Mouse (Mus musculus): ENCODE results near the gene Hils1. TPM values are rescaled to one million over a fixed set of nuclear protein-coding genes. Genes with fewer than 3 reads are reported as not detected.

The Hils1 gene
- polyA plus RNA-seq, 1 experiment from 2014 or later = not detected

DNA sequence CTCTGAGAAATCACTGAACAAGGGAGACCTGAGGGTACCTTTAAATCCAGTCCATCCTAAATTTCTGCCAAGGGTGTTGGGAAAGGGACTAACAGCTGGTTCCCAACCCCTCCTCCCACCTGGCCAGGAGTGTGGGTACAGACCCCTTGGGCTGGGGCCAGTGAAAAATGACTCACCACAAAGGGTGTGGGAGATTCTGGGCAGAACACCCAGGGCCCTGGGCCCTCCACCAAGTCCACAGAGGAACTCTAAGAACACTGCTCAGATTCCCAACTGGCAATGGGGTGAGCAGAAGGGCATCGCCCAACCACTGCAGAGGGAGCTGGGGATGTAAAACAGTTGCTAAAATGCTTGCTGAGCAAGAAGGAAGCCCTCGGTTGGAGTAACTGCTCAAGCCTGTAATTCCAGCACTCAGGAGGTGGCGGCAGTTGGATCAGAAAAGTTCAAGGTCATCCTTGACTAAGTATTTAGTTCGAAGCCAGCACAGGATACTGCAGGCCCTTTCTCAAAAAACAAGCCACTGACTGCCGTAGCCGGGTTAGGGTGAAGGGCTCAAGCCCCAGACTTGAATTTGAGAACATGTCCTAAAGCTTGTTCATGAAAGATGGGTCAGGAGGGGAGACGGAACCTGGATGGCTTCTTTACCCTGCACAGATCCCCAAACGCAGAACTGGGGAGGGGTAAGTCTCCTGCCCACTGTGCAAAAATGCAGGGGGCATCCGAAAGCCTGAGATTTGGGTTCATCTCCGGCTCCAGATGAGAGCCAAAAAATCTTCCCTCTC is 21.6 kb downstream of the Hils1 start:
- no peaks in the 10 kb centered on the region for H3K27me3 ChIP-seq (ENCODE audit: control insufficient read depth, insufficient read depth, low read depth, low read length)
- peak overlapping the region; percentile 96 for H3K4me2 ChIP-seq (ENCODE audit: low read depth, low read length)
- H3K9ac ChIP-seq (ENCODE audit: low read length) = peak overlapping the region; percentile 70
- peak overlapping the region; percentile 89 for H3K4me3 ChIP-seq (ENCODE audit: low read length)
- H3K4me1 ChIP-seq (replicated peaks; ENCODE audit: control insufficient read depth, insufficient read depth, low read length) = peaks cover 40% of the 10 kb centered on the region
- H3K9me3 ChIP-seq (ENCODE audit: control insufficient read depth, low read length) = no peaks in the 10 kb centered on the region
- no peak for ATAC-seq (ENCODE audit: low read depth)
- no peaks in the 10 kb centered on the region for H3K36me3 ChIP-seq (ENCODE audit: control insufficient read depth, insufficient read depth, low read length)
- 14% methylated on average over 10 of the region's 10 CpGs for WGBS
- H3K27ac ChIP-seq (ENCODE audit: low read length) = peak overlapping the region; percentile 95

GRCm38 (mm10) chr11:94989562-94990017 is 22.2 kb downstream of the Hils1 start:
- H3K4me2 ChIP-seq (ENCODE audit: low read depth, low read length) = peak overlapping the region; percentile 96
- peaks cover 47% of the 10 kb centered on the region for H3K4me1 ChIP-seq (replicated peaks; ENCODE audit: control insufficient read depth, insufficient read depth, low read length)
- peak overlapping the region; percentile 95 for H3K27ac ChIP-seq (ENCODE audit: low read length)
- peak overlapping the region; percentile 89 for H3K4me3 ChIP-seq (ENCODE audit: low read length)
- peak; percentile 77 for ATAC-seq (ENCODE audit: low read depth)
- WGBS = 1% methylated on average over 12 of the region's 12 CpGs
- no peaks in the 10 kb centered on the region for H3K36me3 ChIP-seq (ENCODE audit: control insufficient read depth, insufficient read depth, low read length)
- H3K27me3 ChIP-seq (ENCODE audit: control insufficient read depth, insufficient read depth, low read depth, low read length) = no peaks in the 10 kb centered on the region
- no peaks in the 10 kb centered on the region for H3K9me3 ChIP-seq (ENCODE audit: control insufficient read depth, low read length)
- peak overlapping the region; percentile 93 for H3K9ac ChIP-seq (ENCODE audit: low read length)

DNA sequence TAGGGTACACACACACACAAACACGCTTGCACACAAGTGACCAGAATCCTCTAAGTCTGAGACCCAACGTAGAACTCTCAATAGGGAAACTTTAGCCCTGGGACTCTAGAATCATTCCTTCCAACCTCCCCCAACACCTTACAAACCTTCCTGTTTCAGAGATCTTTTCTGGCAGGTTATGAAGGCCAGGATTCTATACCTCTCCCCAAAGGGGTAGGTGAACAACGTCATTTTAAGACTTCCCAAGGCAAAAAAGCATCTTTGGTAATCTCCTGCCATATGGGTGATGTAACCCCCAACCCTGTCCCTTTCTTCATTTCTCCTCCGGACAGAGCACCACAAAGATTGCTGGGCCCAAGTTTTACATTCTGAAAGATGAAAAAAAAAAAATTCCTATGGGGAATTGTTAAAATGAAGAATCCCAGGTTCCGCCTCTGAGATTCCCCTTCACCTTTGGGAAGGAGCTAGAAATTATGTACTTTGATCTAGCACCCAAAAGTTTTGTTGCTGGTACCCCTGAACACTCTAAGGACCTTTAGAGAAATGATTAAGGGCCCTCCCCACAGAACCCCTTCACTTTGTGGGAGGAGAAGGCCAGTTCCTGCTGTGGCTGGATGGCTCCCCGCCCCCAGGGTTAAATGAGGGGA is 22.8 kb downstream of the Hils1 start:
- WGBS = 43% methylated on average over 6 of the region's 6 CpGs
- H3K9ac ChIP-seq (ENCODE audit: low read length) = peak overlapping the region; percentile 93
- no peaks in the 10 kb centered on the region for H3K36me3 ChIP-seq (ENCODE audit: control insufficient read depth, insufficient read depth, low read length)
- peak overlapping the region; percentile 94 for H3K27ac ChIP-seq (ENCODE audit: low read length)
- H3K4me3 ChIP-seq (ENCODE audit: low read length) = peak overlapping the region; percentile 89
- no peaks in the 10 kb centered on the region for H3K9me3 ChIP-seq (ENCODE audit: control insufficient read depth, low read length)
- ATAC-seq (ENCODE audit: low read depth) = no peak
- H3K4me1 ChIP-seq (replicated peaks; ENCODE audit: control insufficient read depth, insufficient read depth, low read length) = peaks cover 53% of the 10 kb centered on the region
- no peaks in the 10 kb centered on the region for H3K27me3 ChIP-seq (ENCODE audit: control insufficient read depth, insufficient read depth, low read depth, low read length)
- peak overlapping the region; percentile 96 for H3K4me2 ChIP-seq (ENCODE audit: low read depth, low read length)

DNA sequence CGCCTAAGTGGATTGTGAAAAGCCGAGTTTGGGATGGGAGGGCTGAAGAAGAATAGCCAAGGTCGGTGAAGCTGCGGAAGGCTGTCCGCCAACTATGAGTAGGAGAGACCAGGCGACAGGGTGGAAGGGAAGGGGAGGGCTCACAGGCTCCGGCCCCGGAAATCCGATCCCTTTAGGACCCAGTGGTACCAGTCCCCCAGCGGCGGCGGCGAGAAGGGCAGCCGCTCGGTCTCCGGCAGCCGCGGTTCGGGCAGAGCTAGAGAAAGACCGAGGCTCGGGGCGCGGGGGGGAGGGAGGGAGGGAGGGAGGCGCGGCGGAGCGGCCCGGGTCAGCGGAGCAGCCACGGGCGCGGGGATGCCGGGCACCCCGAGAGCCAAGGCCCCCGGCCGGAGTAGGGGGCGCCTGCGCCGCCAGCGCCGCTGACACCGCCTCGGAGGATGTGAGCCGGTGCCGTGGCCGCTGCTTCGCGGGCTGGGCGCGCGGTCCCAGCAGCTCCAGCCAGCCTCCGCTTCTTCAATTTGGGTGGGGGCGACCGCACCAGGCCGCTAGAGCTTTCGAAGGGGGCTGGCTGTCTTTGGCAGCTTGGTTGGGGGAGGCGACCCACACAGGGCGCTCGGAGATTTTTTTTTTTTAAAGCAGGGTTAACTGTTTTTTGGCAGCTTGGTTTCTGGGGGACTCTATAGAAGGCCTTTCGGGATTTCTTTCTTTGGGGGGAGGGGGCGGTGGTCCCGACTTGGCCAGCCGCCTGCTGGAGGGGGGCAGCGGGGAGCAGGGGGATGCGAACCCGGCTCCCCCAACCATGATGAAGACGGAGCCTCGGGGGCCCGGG is 23.6 kb downstream of the Hils1 start, which contains the start of gene Ppp1r9b:
Ppp1r9b (plus strand) TSS at position 287 of the 829 bp plus-strand sequence.
- H3K4me2 ChIP-seq (ENCODE audit: low read depth, low read length) = peak within 1 kb of the TSS; percentile 96
- no peaks in the 10 kb centered on the region for H3K9me3 ChIP-seq (ENCODE audit: control insufficient read depth, low read length)
- H3K27me3 ChIP-seq (ENCODE audit: control insufficient read depth, insufficient read depth, low read depth, low read length) = no peaks in the 10 kb centered on the region
- WGBS = under 1% methylated on average over 37 of the region's 69 CpGs
- peaks cover 60% of the 10 kb centered on the region for H3K4me1 ChIP-seq (replicated peaks; ENCODE audit: control insufficient read depth, insufficient read depth, low read length)
- no peaks in the 10 kb centered on the region for H3K36me3 ChIP-seq (ENCODE audit: control insufficient read depth, insufficient read depth, low read length)
- ATAC-seq (ENCODE audit: low read depth) = peak; percentile 83
- peak within 1 kb of the TSS; percentile 89 for H3K4me3 ChIP-seq (ENCODE audit: low read length)
- peak within 1 kb of the TSS; percentile 93 for H3K9ac ChIP-seq (ENCODE audit: low read length)
- H3K27ac ChIP-seq (ENCODE audit: low read length) = peak within 1 kb of the TSS; percentile 94

DNA sequence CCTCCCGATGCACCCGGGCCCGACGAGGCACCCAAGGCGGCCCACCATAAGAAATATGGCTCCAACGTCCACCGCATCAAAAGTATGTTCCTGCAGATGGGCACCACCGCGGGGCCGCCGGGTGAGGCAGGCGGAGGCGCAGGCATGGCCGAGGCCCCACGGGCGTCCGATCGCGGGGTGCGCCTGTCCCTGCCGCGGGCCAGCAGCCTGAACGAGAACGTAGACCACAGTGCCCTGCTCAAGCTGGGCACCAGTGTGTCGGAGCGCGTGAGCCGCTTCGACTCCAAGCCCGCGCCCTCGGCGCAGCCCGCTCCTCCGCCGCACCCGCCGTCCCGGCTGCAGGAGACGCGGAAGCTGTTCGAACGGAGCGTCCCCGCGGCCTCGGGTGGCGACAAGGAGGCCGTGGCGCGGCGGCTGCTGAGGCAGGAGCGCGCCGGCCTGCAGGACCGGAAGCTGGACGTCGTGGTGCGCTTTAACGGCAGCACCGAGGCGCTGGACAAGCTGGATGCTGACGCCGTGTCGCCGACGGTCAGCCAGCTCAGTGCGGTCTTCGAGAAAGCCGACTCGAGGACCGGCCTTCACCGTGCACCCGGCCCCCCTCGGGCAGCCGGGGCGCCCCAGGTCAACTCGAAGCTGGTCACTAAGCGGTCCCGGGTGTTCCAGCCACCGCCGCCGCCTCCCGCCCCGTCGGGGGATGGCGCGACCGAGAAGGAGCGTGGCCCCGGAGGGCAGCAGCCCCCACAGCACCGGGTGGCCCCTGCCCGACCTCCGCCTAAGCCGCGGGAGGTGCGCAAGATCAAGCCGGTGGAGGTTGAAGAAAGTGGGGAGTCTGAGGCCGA is 24.5 kb downstream of the Hils1 start:
- Histone ChIP-seq H3K27me3 (ENCODE audit: control insufficient read depth, insufficient read depth, low read depth, low read length) (no peaks in the 10 kb centered on the region), H3K4me1 (replicated peaks; ENCODE audit: control insufficient read depth, insufficient read depth, low read length) (peaks cover 61% of the 10 kb centered on the region), H3K36me3 (ENCODE audit: control insufficient read depth, insufficient read depth, low read length) (peaks cover 7% of the 10 kb centered on the region), H3K9me3 (ENCODE audit: control insufficient read depth, low read length) (no peaks in the 10 kb centered on the region), H3K4me2 (ENCODE audit: low read depth, low read length) (peak overlapping the region; percentile 96), H3K9ac (ENCODE audit: low read length) (peak overlapping the region; percentile 93), H3K27ac (ENCODE audit: low read length) (peak overlapping the region; percentile 94), H3K4me3 (ENCODE audit: low read length) (peak overlapping the region; percentile 89)
- ATAC-seq (ENCODE audit: low read depth) = no peak
- 0% methylated on average over 99 of the region's 99 CpGs for WGBS

DNA sequence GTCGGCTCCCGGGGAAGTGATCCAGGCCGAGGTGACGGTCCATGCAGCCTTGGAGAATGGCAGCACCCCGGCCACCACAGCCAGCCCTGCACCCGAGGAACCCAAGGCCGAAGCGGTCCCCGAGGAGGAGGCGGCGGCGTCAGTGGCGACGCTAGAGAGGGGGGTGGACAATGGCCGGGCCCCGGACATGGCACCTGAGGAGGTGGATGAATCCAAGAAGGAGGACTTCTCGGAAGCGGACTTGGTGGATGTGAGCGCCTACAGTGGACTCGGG is 25.0 kb downstream of the Hils1 start:
- peak overlapping the region; percentile 45 for H3K27ac ChIP-seq (ENCODE audit: low read length)
- no peaks in the 10 kb centered on the region for H3K27me3 ChIP-seq (ENCODE audit: control insufficient read depth, insufficient read depth, low read depth, low read length)
- peak overlapping the region; percentile 89 for H3K4me3 ChIP-seq (ENCODE audit: low read length)
- H3K4me1 ChIP-seq (replicated peaks; ENCODE audit: control insufficient read depth, insufficient read depth, low read length) = peaks cover 56% of the 10 kb centered on the region
- no peaks in the 10 kb centered on the region for H3K9me3 ChIP-seq (ENCODE audit: control insufficient read depth, low read length)
- under 1% methylated on average over 20 of the region's 20 CpGs for WGBS
- ATAC-seq (ENCODE audit: low read depth) = no peak
- H3K9ac ChIP-seq (ENCODE audit: low read length) = peak overlapping the region; percentile 93
- peak overlapping the region; percentile 96 for H3K4me2 ChIP-seq (ENCODE audit: low read depth, low read length)
- H3K36me3 ChIP-seq (ENCODE audit: control insufficient read depth, insufficient read depth, low read length) = peaks cover 11% of the 10 kb centered on the region

- WGBS = 1% methylated on average over 22 of the region's 22 CpGs
- Histone ChIP-seq H3K27me3 (ENCODE audit: control insufficient read depth, insufficient read depth, low read depth, low read length) (no peaks in the 10 kb centered on the region), H3K27ac (ENCODE audit: low read length) (peak overlapping the region; percentile 41), H3K36me3 (ENCODE audit: control insufficient read depth, insufficient read depth, low read length) (peaks cover 15% of the 10 kb centered on the region), H3K4me3 (ENCODE audit: low read length) (peak overlapping the region; percentile 89), H3K4me1 (replicated peaks; ENCODE audit: control insufficient read depth, insufficient read depth, low read length) (peaks cover 55% of the 10 kb centered on the region), H3K4me2 (ENCODE audit: low read depth, low read length) (peak overlapping the region; percentile 96), H3K9ac (ENCODE audit: low read length) (peak overlapping the region; percentile 93), H3K9me3 (ENCODE audit: control insufficient read depth, low read length) (no peaks in the 10 kb centered on the region)
- peak; percentile 4; the same call in 1 of the 2 replicates for ATAC-seq (ENCODE audit: low read depth)
Observed at GRCm38 (mm10) chr11:94992754-94993606, 25.6 kb downstream of the Hils1 start.

Data from lung, embryonic 16.5 days (tissue).